Mouse (Mus musculus): Measurements from ENCODE around the gene Ptafr. TPM values are rescaled to one million over a fixed set of nuclear protein-coding genes. Genes with fewer than 3 reads are reported as not detected.
A peak's percentile ranks its signal among the peaks of the same experiment; 100 is the strongest.
"Not testable (repeated sequence)": the region's sequence is repeated elsewhere in the genome, so short reads cannot be mapped to it uniquely, and the experiment has no call there.

Gene Ptafr
- total and polyA plus RNA-seq, 3 experiments, result 1.7 to 3.1 (median 1.8) TPM

GRCm38 (mm10) chr4:132594191-132594590, 30.3 kb downstream of the Ptafr start:
- H3K27me3 ChIP-seq (ENCODE audit: control insufficient read depth, insufficient read depth, low read length), result no peaks in the 10 kb centered on the region
- no peaks in the 10 kb centered on the region for H3K36me3 ChIP-seq (ENCODE audit: control insufficient read depth, insufficient read depth, low read length)
- intact Hi-C loops (cut with DNase I), result no loop called here
- no peaks in the 10 kb centered on the region for H3K79me2 ChIP-seq (replicated peaks; ENCODE audit: control insufficient read depth, insufficient read depth, low read length)
- no peak overlapping the region for H3K9ac ChIP-seq (ENCODE audit: low read depth, low read length)
- H3K4me3 ChIP-seq, result no peak overlapping the region
- H3K27ac ChIP-seq, result no peak overlapping the region
- no peak for TF ChIP-seq POLR2A (IDR thresholded peaks at IDR 0.05; ENCODE audit: insufficient read depth, low read depth, low read length)
- no peak for TF ChIP-seq CTCF (IDR thresholded peaks at IDR 0.05)
- no peak for DNase-seq
- WGBS, result 22% methylated on average over 4 of the region's 4 CpGs
- H3K4me1 ChIP-seq (ENCODE audit: control insufficient read depth, insufficient read depth, low read length), result no peaks in the 10 kb centered on the region; the same call in 1 of the 2 replicates

DNA sequence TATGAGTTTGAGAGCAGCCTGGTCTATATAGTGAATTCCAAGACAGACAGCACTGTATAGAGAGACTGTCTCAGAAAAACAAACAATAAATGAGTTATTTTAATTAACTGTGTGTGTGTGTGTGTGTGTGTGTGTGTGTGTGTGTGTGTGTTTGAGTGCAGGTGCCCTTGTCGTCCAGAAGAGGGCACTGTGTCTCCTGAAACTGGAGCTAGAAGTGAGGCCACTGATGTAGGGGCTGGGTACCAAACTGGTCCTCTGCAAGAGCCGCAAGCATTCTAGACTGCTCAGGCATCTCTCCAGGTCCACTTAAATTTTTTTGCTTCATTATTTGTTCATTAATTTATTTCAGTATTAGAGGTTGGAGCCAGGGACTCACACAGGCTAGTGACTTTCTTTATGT, 35.0 kb downstream of the Ptafr start:
- no peak for DNase-seq
- Histone ChIP-seq H3K27ac (no peak overlapping the region), H3K4me3 (no peak overlapping the region), H3K79me2 (replicated peaks; ENCODE audit: control insufficient read depth, insufficient read depth, low read length) (no peaks in the 10 kb centered on the region), H3K9ac (ENCODE audit: low read depth, low read length) (no peak overlapping the region), H3K27me3 (ENCODE audit: control insufficient read depth, insufficient read depth, low read length) (no peaks in the 10 kb centered on the region), H3K4me1 (ENCODE audit: control insufficient read depth, insufficient read depth, low read length) (no peaks in the 10 kb centered on the region), H3K36me3 (ENCODE audit: control insufficient read depth, insufficient read depth, low read length) (no peaks in the 10 kb centered on the region)
- intact Hi-C loops (cut with DNase I), result no loop called here
- TF ChIP-seq EP300 (IDR thresholded peaks at IDR 0.05; ENCODE audit: insufficient read depth, low read depth, low read length) (no peak), CTCF (IDR thresholded peaks at IDR 0.05) (no peak), POLR2A (IDR thresholded peaks at IDR 0.05; ENCODE audit: insufficient read depth, low read depth, low read length) (no peak)
- WGBS, result 84% methylated on average over 2 of the region's 2 CpGs

GRCm38 (mm10) chr4:132599764-132600163, 35.9 kb downstream of the Ptafr start:
- TF ChIP-seq CTCF (IDR thresholded peaks at IDR 0.05), result no peak
- TF ChIP-seq EP300 (IDR thresholded peaks at IDR 0.05; ENCODE audit: insufficient read depth, low read depth, low read length), result no peak
- no peak for TF ChIP-seq POLR2A (IDR thresholded peaks at IDR 0.05; ENCODE audit: insufficient read depth, low read depth, low read length)
- no peak overlapping the region for H3K27ac ChIP-seq
- H3K4me3 ChIP-seq, result no peak overlapping the region
- no peak overlapping the region for H3K9ac ChIP-seq (ENCODE audit: low read depth, low read length)
- no peak for DNase-seq
- H3K36me3 ChIP-seq (ENCODE audit: control insufficient read depth, insufficient read depth, low read length), result no peaks in the 10 kb centered on the region
- no peaks in the 10 kb centered on the region for H3K79me2 ChIP-seq (replicated peaks; ENCODE audit: control insufficient read depth, insufficient read depth, low read length)
- intact Hi-C loops (cut with DNase I), result no loop called here
- no peaks in the 10 kb centered on the region for H3K4me1 ChIP-seq (ENCODE audit: control insufficient read depth, insufficient read depth, low read length)
- WGBS, result 35% methylated on average over 3 of the region's 3 CpGs
- no peaks in the 10 kb centered on the region for H3K27me3 ChIP-seq (ENCODE audit: control insufficient read depth, insufficient read depth, low read length)

DNA sequence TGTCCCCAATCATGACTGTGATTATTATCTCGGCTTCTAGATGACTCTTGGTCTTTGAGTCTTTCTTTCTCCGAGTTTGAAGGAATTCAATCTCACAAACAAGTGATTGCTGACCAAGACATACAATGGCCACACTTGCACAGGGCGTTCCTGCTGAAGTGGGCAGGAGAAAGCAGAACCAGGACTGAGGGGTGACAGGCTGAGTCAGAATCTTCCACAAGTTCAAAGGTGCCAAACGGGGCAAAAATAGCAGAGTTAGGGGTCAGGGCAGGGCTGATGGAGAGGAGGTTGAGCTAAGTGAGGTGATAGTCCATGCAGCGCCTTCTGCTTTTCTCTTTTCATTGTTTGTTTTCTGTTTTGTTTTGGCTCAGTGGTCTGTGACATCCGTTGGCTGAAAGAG, 36.6 kb downstream of the Ptafr start:
- WGBS, result 75% methylated on average over 6 of the region's 6 CpGs

GRCm38 (mm10) chr4:132601242-132601641, 37.4 kb downstream of the Ptafr start:
- H3K9ac ChIP-seq (ENCODE audit: low read depth, low read length); intact Hi-C loops (cut with DNase I): not testable (repeated sequence)
- 90% methylated on average over 5 of the region's 5 CpGs for WGBS

More for the DNA sequence above, 36.6 kb downstream of the Ptafr start:
- Histone ChIP-seq H3K36me3 (ENCODE audit: control insufficient read depth, insufficient read depth, low read length) (no peaks in the 10 kb centered on the region), H3K4me1 (ENCODE audit: control insufficient read depth, insufficient read depth, low read length) (no peaks in the 10 kb centered on the region), H3K27ac (no peak overlapping the region), H3K27me3 (ENCODE audit: control insufficient read depth, insufficient read depth, low read length) (no peaks in the 10 kb centered on the region), H3K4me3 (no peak overlapping the region), H3K9ac (ENCODE audit: low read depth, low read length) (no peak overlapping the region), H3K79me2 (replicated peaks; ENCODE audit: control insufficient read depth, insufficient read depth, low read length) (no peaks in the 10 kb centered on the region)
- intact Hi-C loops (cut with DNase I), result no loop called here
- TF ChIP-seq POLR2A (IDR thresholded peaks at IDR 0.05; ENCODE audit: insufficient read depth, low read depth, low read length) (no peak), EP300 (IDR thresholded peaks at IDR 0.05; ENCODE audit: insufficient read depth, low read depth, low read length) (no peak), CTCF (IDR thresholded peaks at IDR 0.05) (no peak)
- peak in 1 of 2 experiments; percentile 34 for DNase-seq

DNA sequence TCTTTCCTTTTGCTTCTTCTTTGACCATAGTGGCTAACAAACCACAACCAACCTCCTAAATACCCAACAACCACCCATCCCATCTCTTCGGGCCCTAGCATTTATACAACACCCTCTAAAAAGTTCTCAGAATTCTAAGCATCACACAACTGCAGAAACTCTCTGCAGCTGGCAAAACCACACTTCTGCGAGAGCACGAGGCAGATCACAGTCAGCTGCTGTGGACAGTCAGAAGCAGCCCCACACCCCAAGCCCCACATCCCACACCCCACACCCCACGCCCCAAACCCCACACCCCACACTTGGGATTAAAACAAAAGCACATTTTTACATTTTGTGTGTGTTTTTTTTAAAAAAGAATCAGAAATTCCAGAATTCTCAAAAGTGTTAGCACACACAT, 39.6 kb downstream of the Ptafr start:
- Histone ChIP-seq H3K36me3 (ENCODE audit: control insufficient read depth, insufficient read depth, low read length) (no peaks in the 10 kb centered on the region), H3K79me2 (replicated peaks; ENCODE audit: control insufficient read depth, insufficient read depth, low read length) (no peaks in the 10 kb centered on the region), H3K4me3 (no peak overlapping the region), H3K27me3 (ENCODE audit: control insufficient read depth, insufficient read depth, low read length) (no peaks in the 10 kb centered on the region), H3K9ac (ENCODE audit: low read depth, low read length) (no peak overlapping the region), H3K27ac (no peak overlapping the region), H3K4me1 (ENCODE audit: control insufficient read depth, insufficient read depth, low read length) (peaks cover 5% of the 10 kb centered on the region)
- DNase-seq, result no peak
- TF ChIP-seq POLR2A (IDR thresholded peaks at IDR 0.05; ENCODE audit: insufficient read depth, low read depth, low read length), result no peak
- TF ChIP-seq EP300 (IDR thresholded peaks at IDR 0.05; ENCODE audit: insufficient read depth, low read depth, low read length), result no peak
- intact Hi-C loops (cut with DNase I), result no loop called here
- WGBS, result 86% methylated on average over 4 of the region's 4 CpGs

More at GRCm38 (mm10) chr4:132601242-132601641, 37.4 kb downstream of the Ptafr start:
- not testable (repeated sequence) for H3K27me3 ChIP-seq (ENCODE audit: control insufficient read depth, insufficient read depth, low read length); H3K4me1 ChIP-seq (ENCODE audit: control insufficient read depth, insufficient read depth, low read length); H3K79me2 ChIP-seq (replicated peaks; ENCODE audit: control insufficient read depth, insufficient read depth, low read length); H3K4me3 ChIP-seq; H3K36me3 ChIP-seq (ENCODE audit: control insufficient read depth, insufficient read depth, low read length); H3K27ac ChIP-seq; DNase-seq
